Mouse (Mus musculus): Measurements from ENCODE around the gene Omt2b.

DNA sequence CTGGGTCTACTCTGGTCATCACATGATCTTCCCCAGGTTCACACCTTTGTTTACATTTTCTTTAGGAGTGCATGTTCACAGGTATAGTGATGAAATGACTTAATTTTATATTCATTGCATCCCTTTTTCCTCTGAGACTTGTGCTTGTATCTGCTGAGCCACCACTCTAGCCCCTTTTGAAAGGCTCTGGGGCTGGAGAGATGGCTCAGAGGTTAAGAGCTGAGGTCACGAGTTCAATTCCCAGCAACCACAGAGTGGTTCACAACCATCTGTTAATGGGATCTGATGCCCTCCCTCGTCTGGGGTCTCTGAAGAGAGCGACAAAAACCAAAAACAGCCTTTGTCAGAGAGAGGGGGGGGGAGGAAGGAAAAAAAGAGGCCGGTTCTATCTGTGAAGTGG, 48.1 kb downstream of the Omt2b start:
- TF ChIP-seq CTCF (IDR thresholded peaks at IDR 0.05; ENCODE audit: insufficient read depth, low read length) (no peak), POLR2A (IDR thresholded peaks at IDR 0.05; ENCODE audit: borderline replicate concordance, extremely low read depth, low read depth, low read length) (no peak)

All from lung, adult 2 months (tissue).